Mouse (Mus musculus) erythroblast, embryonic 14.5 days (primary cell): Measurements from ENCODE around the gene Rrbp1. TPM values are rescaled to one million over a fixed set of nuclear protein-coding genes. Genes with fewer than 3 reads are reported as not detected.

Source experiments
- H3K27me3 ChIP-seq: 2 replicates; pipeline ENCODE4 v1.6.1; 2012; ENCODE audit warnings: inconsistent platforms; ENCODE audit not compliant: control insufficient read depth
- H3K36me3 ChIP-seq: 2 replicates; pipeline ENCODE4 v1.6.1; 2012; ENCODE audit warnings: mild to moderate bottlenecking, inconsistent platforms; ENCODE audit not compliant: control insufficient read depth
- H3K4me1 ChIP-seq: 2 replicates; pipeline ENCODE4 v1.6.1; 2012; ENCODE audit warnings: inconsistent platforms; ENCODE audit not compliant: control insufficient read depth
- H3K4me3 ChIP-seq: replicated peaks from 2 replicates; pipeline ENCODE3; 2012; ENCODE audit warnings: moderate library complexity, mild to moderate bottlenecking, inconsistent platforms
- H3K9me3 ChIP-seq: 2 replicates; pipeline ENCODE4 v1.6.1; 2012; ENCODE audit warnings: low read length, inconsistent platforms, mixed read lengths; ENCODE audit not compliant: control insufficient read depth
- GATA1 ChIP-seq: IDR thresholded peaks from 2 replicates; pipeline ENCODE4 v1.6.1; 2012; ENCODE audit warnings: low read length, inconsistent platforms, mixed read lengths
- TAL1 ChIP-seq: IDR thresholded peaks from 3 replicates; pipeline ENCODE4 v1.6.1; 2012; ENCODE audit warnings: low read length, inconsistent platforms, mixed read lengths
- polyA plus RNA-seq: library from polyadenylated mRNA; stranded (reverse); fragments of >175 nt; gene quantifications from 2 replicates; pipeline ENCODE4 v1.2.3, GENCODE M21; 2012

The Rrbp1 gene
- polyA plus RNA-seq, 1 experiment: 4.5 TPM

GRCm38 (mm10) chr2:143950290-143951027 is 60.6 kb downstream of the Rrbp1 start:
- Histone ChIP-seq H3K27me3 (no peaks in the 10 kb centered on the region), H3K36me3 (peaks cover 97% of the 10 kb centered on the region), H3K4me3 (no peak overlapping the region), H3K9me3 (no peaks in the 10 kb centered on the region), H3K4me1 (no peaks in the 10 kb centered on the region)
- no peak for TF ChIP-seq TAL1
- no peak for TF ChIP-seq GATA1

DNA sequence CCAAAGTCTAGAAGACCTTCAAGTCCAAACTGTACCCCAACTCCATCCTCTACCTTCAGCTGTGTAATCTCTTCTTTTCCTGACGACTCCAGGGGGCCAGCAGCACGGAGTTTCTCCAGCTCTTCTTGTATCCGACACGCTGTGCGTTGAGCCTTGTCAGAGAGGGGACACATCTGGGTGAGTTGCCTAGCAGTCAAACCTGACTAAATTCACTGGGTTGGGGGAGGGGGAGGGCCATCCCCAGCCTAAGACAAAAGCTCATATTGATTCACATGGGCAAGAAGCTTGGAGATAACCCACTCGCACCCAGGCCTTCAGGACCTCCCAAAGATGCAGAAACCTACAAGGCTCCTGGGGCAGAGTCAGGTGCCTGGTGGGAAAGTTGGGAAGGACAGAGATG is 61.8 kb downstream of the Rrbp1 start:
- Histone ChIP-seq H3K4me1 (no peaks in the 10 kb centered on the region), H3K9me3 (no peaks in the 10 kb centered on the region), H3K27me3 (no peaks in the 10 kb centered on the region), H3K4me3 (no peak overlapping the region), H3K36me3 (peaks cover 94% of the 10 kb centered on the region)
- TF ChIP-seq TAL1 (no peak), GATA1 (no peak)

DNA sequence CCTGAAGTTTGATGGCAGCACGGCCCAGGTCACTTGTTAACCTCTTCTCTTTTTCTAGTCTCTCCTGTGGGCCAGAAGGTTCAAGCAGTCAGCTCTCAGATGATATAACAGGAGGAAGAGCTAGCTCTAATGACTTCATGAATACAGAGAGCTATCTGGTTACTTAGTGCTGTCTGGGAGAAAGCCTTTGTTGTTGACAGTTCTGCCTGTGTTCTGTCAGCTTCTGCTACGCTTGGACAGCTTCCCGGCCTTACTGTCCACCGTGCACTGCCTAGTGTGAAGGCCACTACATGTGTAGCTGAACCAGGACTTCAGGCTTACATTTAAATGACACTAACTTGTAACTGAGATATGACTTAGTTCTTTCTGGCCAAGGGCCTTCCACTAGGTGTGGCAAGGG is 62.6 kb downstream of the Rrbp1 start:
- Histone ChIP-seq H3K27me3 (no peaks in the 10 kb centered on the region), H3K36me3 (peaks cover 93% of the 10 kb centered on the region), H3K9me3 (no peaks in the 10 kb centered on the region), H3K4me3 (no peak overlapping the region), H3K4me1 (no peaks in the 10 kb centered on the region)
- no peak for TF ChIP-seq TAL1
- no peak for TF ChIP-seq GATA1

DNA sequence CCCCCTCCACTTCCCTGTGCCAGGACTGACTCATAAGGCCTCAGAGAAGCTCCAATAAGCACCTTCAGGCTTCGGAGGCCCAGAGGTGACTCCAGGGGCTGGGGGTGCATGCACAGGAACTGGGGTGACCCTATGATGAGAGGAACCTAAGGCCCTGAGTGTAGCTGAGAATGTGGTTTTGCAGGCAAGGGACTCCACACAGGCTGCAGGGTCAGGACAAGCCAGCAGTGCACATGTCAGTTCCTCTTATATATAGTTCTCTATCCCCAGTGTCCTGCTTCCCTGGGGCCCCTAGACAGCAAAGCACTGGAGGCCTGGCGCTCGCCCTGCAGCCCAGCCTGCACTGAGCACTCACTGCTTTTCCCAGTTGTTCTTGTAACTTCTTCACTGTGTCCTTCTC is 63.1 kb downstream of the Rrbp1 start:
- Histone ChIP-seq H3K4me3 (no peak overlapping the region), H3K27me3 (no peaks in the 10 kb centered on the region), H3K9me3 (no peaks in the 10 kb centered on the region), H3K4me1 (no peaks in the 10 kb centered on the region), H3K36me3 (peaks cover 92% of the 10 kb centered on the region)
- TF ChIP-seq TAL1: no peak
- no peak for TF ChIP-seq GATA1

- Histone ChIP-seq H3K4me1 (no peaks in the 10 kb centered on the region), H3K9me3 (no peaks in the 10 kb centered on the region), H3K4me3 (no peak overlapping the region), H3K27me3 (no peaks in the 10 kb centered on the region), H3K36me3 (peaks cover 89% of the 10 kb centered on the region)
- TF ChIP-seq GATA1 (no peak), TAL1 (no peak)
Measured at GRCm38 (mm10) chr2:143946399-143946798, 64.7 kb downstream of the Rrbp1 start.

- H3K36me3 ChIP-seq: peaks cover 85% of the 10 kb centered on the region
- TF ChIP-seq GATA1 (no peak), TAL1 (no peak)
Measured at GRCm38 (mm10) chr2:143945466-143946075, 65.5 kb downstream of the Rrbp1 start.

GRCm38 (mm10) chr2:143944796-143945195 is 66.3 kb downstream of the Rrbp1 start:
- TF ChIP-seq GATA1: no peak
- TF ChIP-seq TAL1: no peak
- no peaks in the 10 kb centered on the region for H3K9me3 ChIP-seq
- H3K36me3 ChIP-seq: peaks cover 85% of the 10 kb centered on the region
- no peaks in the 10 kb centered on the region for H3K4me1 ChIP-seq
- no peak overlapping the region for H3K4me3 ChIP-seq
- no peaks in the 10 kb centered on the region for H3K27me3 ChIP-seq

More at GRCm38 (mm10) chr2:143945466-143946075, 65.5 kb downstream of the Rrbp1 start:
- no peak overlapping the region for H3K4me3 ChIP-seq
- no peaks in the 10 kb centered on the region for H3K4me1 ChIP-seq
- H3K9me3 ChIP-seq: no peaks in the 10 kb centered on the region
- H3K27me3 ChIP-seq: no peaks in the 10 kb centered on the region

DNA sequence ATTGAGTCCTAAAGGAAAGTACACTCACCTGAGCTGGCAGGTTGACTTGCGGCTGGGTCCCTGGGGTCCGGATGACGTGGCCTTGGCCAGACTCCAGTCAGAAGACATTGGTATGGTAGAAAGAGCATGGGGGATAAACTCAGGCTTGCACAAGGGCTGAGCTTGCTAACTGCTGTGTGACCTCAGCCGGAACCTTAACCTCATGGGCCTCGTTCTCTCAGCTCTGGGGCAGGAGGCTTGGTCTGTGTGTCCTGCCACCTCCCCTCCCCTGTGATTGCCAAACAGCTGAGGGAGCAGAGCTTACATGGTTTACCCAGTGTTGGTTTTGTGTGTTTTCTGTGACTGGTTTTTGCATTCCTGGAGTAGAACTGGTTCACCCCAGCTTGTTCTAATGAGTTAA is 70.7 kb downstream of the Rrbp1 start:
- Histone ChIP-seq H3K36me3 (peaks cover 56% of the 10 kb centered on the region), H3K9me3 (no peaks in the 10 kb centered on the region), H3K4me3 (no peak overlapping the region), H3K27me3 (no peaks in the 10 kb centered on the region), H3K4me1 (no peaks in the 10 kb centered on the region)
- TF ChIP-seq GATA1 (no peak), TAL1 (no peak)

DNA sequence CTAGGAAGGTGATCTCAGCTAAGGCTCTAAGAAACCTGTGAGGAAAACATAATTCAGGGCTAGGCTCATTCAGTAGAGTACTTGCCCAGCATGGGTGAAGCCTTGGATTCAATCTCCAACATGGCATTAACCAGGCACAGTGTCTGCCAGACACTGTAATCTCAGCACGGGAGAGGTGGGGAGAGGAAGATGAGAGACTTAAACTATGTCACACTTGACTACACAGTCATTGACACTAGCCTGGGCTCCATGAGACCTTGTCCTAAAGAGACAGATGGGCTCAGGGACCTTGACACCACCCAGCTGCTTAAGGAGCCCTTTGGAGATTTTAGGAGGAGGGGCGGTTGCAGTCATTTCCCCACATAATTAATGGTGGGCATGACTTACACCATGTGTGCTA is 73.2 kb downstream of the Rrbp1 start:
- Histone ChIP-seq H3K27me3 (no peaks in the 10 kb centered on the region), H3K4me3 (no peak overlapping the region), H3K4me1 (peaks cover 3% of the 10 kb centered on the region; the same call in 1 of the 2 replicates), H3K9me3 (no peaks in the 10 kb centered on the region), H3K36me3 (peaks cover 37% of the 10 kb centered on the region)
- TF ChIP-seq TAL1 (no peak), GATA1 (no peak)
